Mouse (Mus musculus) liver, embryonic 14.5 days (tissue): Measurements from ENCODE around the gene Fgfr2.
"Not testable (repeated sequence)": the region's sequence is repeated elsewhere in the genome, so short reads cannot be mapped to it uniquely, and the experiment has no call there.

ENCODE experiments used
- CTCF ChIP-seq: IDR thresholded peaks from 2 replicates; pipeline ENCODE4 v1.5.1; 2016; ENCODE audit warnings: antibody characterized with exemption, low read depth, control low read depth
- EP300 ChIP-seq: IDR thresholded peaks from 2 replicates; pipeline ENCODE4 v1.6.1; 2016; ENCODE audit warnings: antibody characterized with exemption, low read depth

DNA sequence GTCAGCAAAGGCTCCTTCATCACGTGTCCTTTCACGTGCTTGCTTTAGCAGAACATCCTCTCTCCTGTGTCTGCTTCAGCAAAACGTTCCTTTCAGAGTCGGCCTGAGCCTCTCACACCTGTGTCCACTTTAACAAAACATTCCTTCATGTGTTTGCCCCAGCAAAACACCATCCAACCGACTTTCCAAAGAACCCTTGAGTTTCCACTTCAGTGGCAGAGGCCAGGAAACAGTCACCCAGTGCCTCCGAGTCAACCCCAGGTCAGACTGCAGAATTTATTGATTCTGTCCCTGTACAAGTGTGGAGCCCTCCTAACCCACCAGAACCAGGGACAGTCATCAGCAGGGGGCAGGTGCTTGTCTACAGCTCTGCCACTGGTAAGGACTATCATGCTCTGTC is 460.3 kb downstream of the Fgfr2 start:
- not testable (repeated sequence) for TF ChIP-seq CTCF, EP300
